Mouse (Mus musculus) embryonic facial prominence, embryonic 10.5 days (tissue): ENCODE measurements around the gene Cdx2. TPM values are rescaled to one million over a fixed set of nuclear protein-coding genes. Genes with fewer than 3 reads are reported as not detected.
A peak's percentile ranks its signal among the peaks of the same experiment; 100 is the strongest.

ENCODE experiments used
- DNase-seq: peaks from one replicate; pipeline ENCODE4 v3.0.0-alpha.2; 2017; ENCODE audit warnings: low spot score
- H3K27ac ChIP-seq: fragments of 300-500 bp; sonication (generic); replicated peaks from 2 replicates; pipeline ENCODE4 v1.5.1; 2016; ENCODE audit warnings: mild to moderate bottlenecking
- H3K27me3 ChIP-seq: fragments of 300-500 bp; sonication (generic); replicated peaks from 2 replicates; pipeline ENCODE4 v1.6.1; 2016; ENCODE audit warnings: low read depth, mild to moderate bottlenecking; ENCODE audit not compliant: poor library complexity, severe bottlenecking
- H3K36me3 ChIP-seq: fragments of 300-500 bp; sonication (generic); replicated peaks from 2 replicates; pipeline ENCODE4 v1.6.1; 2016; ENCODE audit warnings: mild to moderate bottlenecking, moderate library complexity
- H3K4me1 ChIP-seq: fragments of 300-500 bp; sonication (generic); 2 replicates; pipeline ENCODE4 v1.6.1; 2016
- H3K4me3 ChIP-seq: fragments of 300-500 bp; sonication (generic); 2 replicates; pipeline ENCODE4 v1.5.1; 2016; ENCODE audit warnings: mild to moderate bottlenecking, moderate library complexity
- H3K9me3 ChIP-seq: fragments of 300-500 bp; sonication (generic); 2 replicates; pipeline ENCODE4 v1.6.1; 2016; ENCODE audit warnings: mild to moderate bottlenecking
- WGBS: fragments of 180-500 bp; shearing (Covaris S2); methylation state at CpG from one replicate; pipeline ENCODE4 v1.1.7; 2016; 5-methylcytosine and 5-hydroxymethylcytosine counted together
- polyA plus RNA-seq: library from polyadenylated mRNA; unstranded; fragments of >200 nt; fragmentation: Nextera tagmentation; extraction: Ambion mirVana; gene quantifications from 2 replicates; pipeline ENCODE4 v1.2.1, GENCODE M21; 2016

Cdx2 gene
- polyA plus RNA-seq, 1 experiment from 2014 or later, result not detected

DNA sequence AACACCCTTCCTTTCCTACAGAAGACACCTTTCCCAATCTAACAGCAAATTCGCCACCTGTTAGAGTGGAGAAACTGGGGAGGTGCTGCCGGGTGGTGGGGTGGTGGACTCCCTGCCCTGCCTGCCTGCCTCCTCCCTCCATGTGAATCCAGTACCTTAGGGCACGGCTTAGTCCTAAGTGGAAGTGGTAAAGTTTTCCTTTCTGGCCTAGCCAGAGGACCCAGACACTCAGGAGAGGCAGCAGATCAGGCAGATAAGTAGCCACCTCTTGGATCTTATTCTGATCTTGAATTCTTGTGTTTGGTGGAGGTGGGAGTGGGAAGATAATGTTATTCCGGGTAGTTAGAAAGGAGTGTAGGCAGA, 7.1 kb downstream of the Cdx2 start:
- no peaks in the 10 kb centered on the region for H3K9me3 ChIP-seq
- H3K27me3 ChIP-seq, result peaks cover 100% of the 10 kb centered on the region
- peak overlapping the region; percentile 43 for H3K4me3 ChIP-seq
- no peaks in the 10 kb centered on the region for H3K36me3 ChIP-seq
- peaks cover 22% of the 10 kb centered on the region for H3K4me1 ChIP-seq
- no peak overlapping the region for H3K27ac ChIP-seq
- WGBS, result under 1% methylated on average over 4 of the region's 4 CpGs
- no peak for DNase-seq

DNA sequence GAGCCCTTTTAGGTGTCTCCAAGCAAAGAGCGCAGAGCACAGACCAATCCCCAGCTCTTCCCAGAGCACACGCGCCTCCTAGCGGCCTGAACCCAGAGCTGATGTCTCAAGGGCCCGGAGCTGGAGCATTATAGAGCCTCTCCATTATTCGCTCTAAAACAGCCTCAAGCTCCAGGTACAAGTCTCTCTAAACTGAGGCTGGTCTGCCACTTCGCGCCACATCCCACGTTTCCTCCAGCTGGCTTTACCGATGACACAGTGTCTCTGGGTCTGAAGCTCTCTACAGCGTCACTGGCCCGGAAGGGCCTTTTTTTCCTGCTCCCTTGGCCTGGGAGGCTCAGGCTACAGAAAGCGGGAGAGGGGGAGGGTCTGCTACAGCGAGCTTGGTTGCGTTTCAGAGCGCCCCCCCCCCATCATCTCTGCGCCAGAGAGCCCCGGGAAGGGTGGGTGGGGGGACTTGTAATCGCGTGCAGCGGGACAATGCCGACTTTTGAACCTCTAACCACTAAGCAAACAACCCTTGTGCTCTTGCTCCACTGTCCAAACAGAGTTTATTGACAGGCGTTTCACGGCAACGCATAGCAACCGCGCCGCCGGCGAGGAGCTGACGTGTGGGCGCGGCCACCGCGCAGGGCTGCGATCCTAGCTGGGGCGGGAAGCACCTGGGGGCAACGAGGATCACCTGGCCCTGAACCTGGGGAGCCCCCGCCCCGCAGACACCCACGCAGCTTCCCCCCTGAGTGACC, 7.6 kb downstream of the Cdx2 start:
- peaks cover 16% of the 10 kb centered on the region for H3K4me1 ChIP-seq
- under 1% methylated on average over 41 of the region's 41 CpGs for WGBS

DNA sequence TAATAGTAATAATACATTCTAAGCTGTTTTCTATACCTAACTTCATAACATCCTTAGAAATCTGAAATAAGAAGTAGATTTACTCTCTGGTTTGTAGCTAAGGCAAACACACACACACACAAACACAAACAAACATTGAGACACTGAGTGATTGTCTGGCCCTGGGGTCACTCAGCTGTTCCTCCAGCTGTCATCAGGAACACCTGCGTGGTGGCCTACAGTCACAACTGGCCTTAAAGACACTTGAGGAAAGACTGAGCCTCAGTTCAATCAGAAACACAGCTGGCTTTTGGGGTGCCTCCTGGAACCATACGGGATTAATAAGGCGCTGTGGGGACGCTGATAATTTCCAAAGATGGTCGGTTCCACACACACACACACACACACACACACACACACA, 9.8 kb downstream of the Cdx2 start:
- Histone ChIP-seq H3K4me3 (no peak overlapping the region), H3K36me3 (no peaks in the 10 kb centered on the region), H3K27me3 (peaks cover 100% of the 10 kb centered on the region), H3K4me1 (peaks cover 24% of the 10 kb centered on the region), H3K9me3 (no peaks in the 10 kb centered on the region), H3K27ac (no peak overlapping the region)
- DNase-seq, result peak; percentile 8
- WGBS, result 65% methylated on average over 5 of the region's 5 CpGs

More for the DNA sequence above, 7.6 kb downstream of the Cdx2 start:
- H3K4me3 ChIP-seq, result peak overlapping the region; percentile 43
- H3K9me3 ChIP-seq, result no peaks in the 10 kb centered on the region
- H3K27ac ChIP-seq, result no peak overlapping the region
- peak; percentile 80 for DNase-seq
- H3K36me3 ChIP-seq, result no peaks in the 10 kb centered on the region
- peaks cover 100% of the 10 kb centered on the region for H3K27me3 ChIP-seq

DNA sequence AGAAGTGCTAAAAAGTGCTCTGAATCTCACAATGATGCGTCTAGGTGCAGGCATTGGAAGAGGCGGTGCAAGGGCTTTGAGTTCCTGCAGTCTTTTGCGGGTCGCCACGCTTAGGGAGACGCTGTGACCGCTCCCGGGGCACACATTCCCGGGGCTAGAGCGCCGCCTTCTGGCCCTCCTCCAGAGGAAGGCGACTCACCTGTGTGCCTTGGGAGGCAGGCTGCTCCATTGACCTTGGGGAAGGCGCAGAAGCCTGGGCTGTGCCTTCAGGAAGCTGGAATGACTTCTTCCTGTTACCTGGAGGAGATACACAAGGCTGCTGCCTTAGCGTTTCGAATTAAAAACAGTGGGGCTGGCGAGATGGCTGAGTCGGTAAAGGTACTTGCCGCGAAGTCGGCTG, 12.9 kb downstream of the Cdx2 start:
- Histone ChIP-seq H3K27me3 (peaks cover 88% of the 10 kb centered on the region), H3K4me3 (no peak overlapping the region), H3K4me1 (peaks cover 9% of the 10 kb centered on the region; the same call in 1 of the 2 replicates), H3K36me3 (no peaks in the 10 kb centered on the region), H3K9me3 (no peaks in the 10 kb centered on the region), H3K27ac (no peak overlapping the region)
- peak; percentile 70 for DNase-seq
- 12% methylated on average over 20 of the region's 20 CpGs for WGBS

DNA sequence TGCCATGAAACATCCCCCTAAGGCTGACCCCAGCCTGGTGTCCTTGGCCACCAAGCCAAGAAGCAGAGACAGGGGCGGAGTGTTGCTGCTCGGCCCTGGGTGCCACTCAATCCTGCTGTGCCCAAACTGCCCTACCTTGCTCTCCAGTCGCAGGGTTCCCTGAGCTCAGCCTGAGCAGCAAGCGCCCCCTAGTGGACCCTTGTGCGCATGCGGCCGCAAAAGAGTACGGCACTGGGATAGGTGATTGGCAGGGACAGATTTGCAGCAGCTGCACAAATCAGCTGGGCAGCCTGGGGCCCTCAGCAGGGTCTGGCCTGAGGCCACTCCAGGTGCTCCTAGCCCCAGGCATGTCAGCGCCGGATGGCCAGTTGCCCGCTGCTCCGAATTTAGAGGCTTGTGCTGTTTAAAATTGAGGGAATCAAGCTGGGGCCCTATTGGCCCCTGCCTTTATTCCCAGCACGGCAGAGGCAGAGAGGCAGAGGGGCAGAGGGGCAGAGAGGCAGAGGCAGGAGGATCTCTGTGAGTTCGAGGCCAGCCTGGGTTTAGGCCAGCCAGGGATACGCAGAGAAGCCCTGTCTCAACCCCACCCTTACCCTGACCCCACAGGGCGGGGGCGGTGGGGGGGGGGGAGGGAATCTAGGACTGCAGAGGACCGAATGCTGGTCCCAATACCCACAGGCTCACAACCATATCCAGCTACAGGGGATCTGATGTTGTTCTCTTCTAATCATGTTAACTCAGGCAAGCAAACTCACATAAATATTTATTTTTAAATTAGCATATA, 13.8 kb downstream of the Cdx2 start:
- peaks cover 86% of the 10 kb centered on the region for H3K27me3 ChIP-seq
- no peaks in the 10 kb centered on the region for H3K36me3 ChIP-seq

DNA sequence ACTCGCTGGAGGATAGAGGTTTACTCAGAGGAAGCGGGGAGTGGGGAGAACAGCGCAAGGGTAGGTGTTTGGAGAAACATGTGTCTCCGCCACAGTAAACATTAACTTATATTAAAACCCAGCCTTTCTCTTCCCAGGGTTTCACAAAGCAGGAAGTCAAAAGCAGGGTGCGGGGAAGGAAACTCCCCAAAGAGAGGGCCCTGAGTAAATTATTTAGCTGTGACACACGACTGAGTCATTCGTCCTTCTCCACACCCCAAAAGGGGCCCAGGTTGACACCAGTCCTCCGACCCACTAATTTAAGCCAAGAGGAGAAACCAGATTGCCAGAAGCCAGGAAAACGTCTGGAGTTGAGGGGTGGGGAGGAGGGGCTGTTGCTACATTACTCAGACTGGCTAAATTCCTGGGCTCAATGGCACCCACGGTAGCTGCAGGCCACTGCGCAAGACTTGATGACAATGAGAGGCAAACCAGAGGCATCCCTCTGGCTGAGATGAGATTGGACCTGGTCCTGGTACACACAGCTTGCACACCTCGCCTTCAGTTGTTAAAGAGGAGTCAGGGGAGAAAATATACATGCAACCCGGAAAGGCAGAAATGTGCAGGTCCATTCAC, 14.5 kb downstream of the Cdx2 start:
- Histone ChIP-seq H3K9me3 (no peaks in the 10 kb centered on the region), H3K36me3 (no peaks in the 10 kb centered on the region), H3K4me1 (peaks cover 9% of the 10 kb centered on the region; the same call in 1 of the 2 replicates), H3K27me3 (peaks cover 82% of the 10 kb centered on the region), H3K4me3 (no peak overlapping the region), H3K27ac (no peak overlapping the region)
- 45% methylated on average over 13 of the region's 13 CpGs for WGBS
- DNase-seq, result peak; percentile 7

More for the DNA sequence above, 13.8 kb downstream of the Cdx2 start:
- H3K4me3 ChIP-seq, result no peak overlapping the region
- H3K4me1 ChIP-seq, result peaks cover 9% of the 10 kb centered on the region; the same call in 1 of the 2 replicates
- H3K27ac ChIP-seq, result no peak overlapping the region
- DNase-seq, result peak; percentile 90
- 20% methylated on average over 18 of the region's 18 CpGs for WGBS
- no peaks in the 10 kb centered on the region for H3K9me3 ChIP-seq

DNA sequence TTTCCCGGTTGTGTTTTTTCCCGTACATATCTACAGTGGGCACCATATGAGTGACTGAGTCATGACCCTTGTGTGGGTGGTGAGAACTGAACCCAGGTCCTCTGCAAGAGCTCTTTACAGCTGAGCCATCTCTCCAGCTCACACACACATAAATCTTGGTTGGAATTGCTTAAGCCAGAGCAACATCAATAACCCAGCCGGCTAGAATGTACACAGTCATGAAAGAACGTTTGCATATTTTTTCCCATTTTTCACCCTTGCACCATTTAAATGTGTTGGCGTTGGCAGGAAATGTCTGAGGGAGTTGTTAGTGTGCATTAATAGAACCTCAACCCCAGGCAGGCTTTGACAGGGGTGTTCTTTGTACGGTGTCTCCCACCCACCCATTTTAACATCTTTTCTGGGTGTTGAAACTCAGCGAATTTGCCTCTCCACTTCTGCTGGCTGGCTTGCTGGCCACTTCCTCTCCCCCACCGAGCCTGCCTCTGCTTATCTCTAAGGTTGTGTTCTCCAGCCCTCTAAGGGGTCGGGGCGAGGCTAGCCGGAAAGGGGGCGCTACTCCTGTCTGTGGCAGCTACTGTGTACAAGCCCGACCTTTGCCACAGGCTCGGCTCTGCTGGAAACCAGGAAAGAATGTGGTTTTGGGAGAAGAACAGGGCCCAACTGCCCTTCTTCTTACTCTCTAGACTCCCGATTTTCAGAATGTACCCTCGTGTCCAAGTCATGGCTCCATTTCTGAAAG, 15.1 kb downstream of the Cdx2 start:
- H3K27ac ChIP-seq, result no peak overlapping the region
- no peaks in the 10 kb centered on the region for H3K9me3 ChIP-seq
- DNase-seq, result peak; percentile 8
- 33% methylated on average over 16 of the region's 16 CpGs for WGBS
- peaks cover 82% of the 10 kb centered on the region for H3K27me3 ChIP-seq
- no peaks in the 10 kb centered on the region for H3K36me3 ChIP-seq
- H3K4me1 ChIP-seq, result peaks cover 9% of the 10 kb centered on the region; the same call in 1 of the 2 replicates
- no peak overlapping the region for H3K4me3 ChIP-seq

DNA sequence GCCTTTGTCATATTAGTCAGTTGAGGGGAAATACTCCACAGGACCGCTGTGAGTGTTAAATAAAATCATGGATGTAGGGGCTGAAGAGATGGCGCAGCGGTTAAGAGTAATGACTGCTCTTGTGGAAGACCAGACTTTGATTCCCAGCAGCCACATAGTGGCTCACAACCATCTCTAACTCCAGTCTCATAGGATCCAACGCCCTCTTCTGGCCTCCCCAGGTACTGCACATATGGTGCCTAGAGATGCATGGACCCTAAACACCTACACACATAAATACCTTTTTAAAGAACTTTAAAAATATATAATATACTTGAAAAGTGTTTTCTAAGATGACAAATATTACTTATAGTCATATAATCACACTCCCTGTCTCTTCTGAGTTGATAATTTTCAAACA, 22.7 kb downstream of the Cdx2 start:
- H3K9me3 ChIP-seq, result no peaks in the 10 kb centered on the region
- H3K27me3 ChIP-seq, result peaks cover 63% of the 10 kb centered on the region
- H3K27ac ChIP-seq, result no peak overlapping the region
- H3K4me3 ChIP-seq, result no peak overlapping the region
- DNase-seq, result no peak
- no peaks in the 10 kb centered on the region for H3K36me3 ChIP-seq
- 71% methylated on average over 4 of the region's 4 CpGs for WGBS
- no peaks in the 10 kb centered on the region for H3K4me1 ChIP-seq

DNA sequence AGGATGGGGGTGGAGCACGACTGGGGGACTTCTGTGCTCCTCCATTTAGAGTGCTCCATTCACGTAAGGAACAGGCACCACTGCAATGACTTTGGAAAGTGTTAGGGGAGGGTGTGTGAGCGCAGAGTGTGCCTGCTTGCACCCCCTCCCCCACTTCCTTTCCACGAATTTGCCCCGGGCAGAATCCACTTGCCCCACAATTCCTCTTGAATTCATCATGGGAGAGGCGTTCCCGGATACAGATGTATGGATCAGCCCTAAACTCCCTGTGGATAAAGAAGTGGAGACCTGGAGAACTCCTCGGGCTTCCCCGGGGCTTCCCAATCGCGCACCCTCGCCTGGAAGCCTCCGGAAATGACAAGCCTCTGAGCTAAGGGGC, 29.5 kb downstream of the Cdx2 start:
- DNase-seq, result peak; percentile 20
- Histone ChIP-seq H3K4me1 (peaks cover 6% of the 10 kb centered on the region; the same call in 1 of the 2 replicates), H3K4me3 (no peak overlapping the region), H3K36me3 (no peaks in the 10 kb centered on the region), H3K27me3 (peaks cover 100% of the 10 kb centered on the region), H3K9me3 (0 out of 2 replicates have a peak, but pooled peaks cover 2% of the 10 kb centered on the region), H3K27ac (no peak overlapping the region)
- WGBS, result under 1% methylated on average over 13 of the region's 13 CpGs

DNA sequence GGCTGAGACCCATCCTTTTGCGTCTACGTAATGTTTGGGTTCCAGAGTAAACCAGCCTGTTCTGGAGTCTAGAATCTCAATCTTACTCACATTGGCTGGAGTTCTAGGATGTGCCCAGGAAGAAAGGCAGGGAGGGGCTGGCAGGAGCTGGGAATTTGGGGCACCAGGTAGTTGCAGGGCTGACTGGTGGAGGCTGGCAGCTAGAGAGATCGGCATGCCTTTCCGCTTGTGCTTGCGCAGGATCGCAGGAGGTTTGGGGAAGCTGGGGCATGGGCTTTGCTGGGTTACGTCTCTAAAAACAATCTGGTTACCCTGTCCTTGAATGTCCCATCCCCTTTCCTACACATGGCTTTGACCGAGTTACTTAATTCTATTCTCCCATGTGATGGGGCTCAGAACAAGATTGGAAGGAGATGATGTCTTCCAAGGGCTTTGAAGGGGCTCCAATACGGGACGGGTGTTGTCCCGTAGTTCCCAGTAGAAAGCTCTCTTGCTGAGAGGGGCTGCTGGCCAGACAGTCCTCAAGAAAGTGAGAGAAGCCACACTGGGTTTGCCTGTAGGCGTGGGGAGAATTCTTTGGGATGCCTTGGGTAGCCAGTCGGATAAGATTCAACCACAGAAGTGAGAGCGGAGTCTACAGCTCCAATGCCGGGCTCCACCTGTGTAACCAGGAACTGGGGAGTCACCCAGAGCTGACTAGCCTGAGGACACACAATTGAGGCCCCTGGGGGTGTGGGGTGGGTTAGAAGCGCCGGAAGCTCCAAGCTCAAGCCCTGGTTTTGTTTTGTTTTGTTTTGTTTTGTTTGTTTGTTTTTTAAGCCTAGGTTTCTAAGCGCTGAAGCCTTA, 30.1 kb downstream of the Cdx2 start:
- peaks cover 100% of the 10 kb centered on the region for H3K27me3 ChIP-seq
- H3K36me3 ChIP-seq, result no peaks in the 10 kb centered on the region
- under 1% methylated on average over 18 of the region's 18 CpGs for WGBS
- 0 out of 2 replicates have a peak, but pooled peaks cover 2% of the 10 kb centered on the region for H3K9me3 ChIP-seq
- peak; percentile 40 for DNase-seq
- H3K4me3 ChIP-seq, result no peak overlapping the region
- H3K4me1 ChIP-seq, result peaks cover 6% of the 10 kb centered on the region; the same call in 1 of the 2 replicates
- H3K27ac ChIP-seq, result no peak overlapping the region

DNA sequence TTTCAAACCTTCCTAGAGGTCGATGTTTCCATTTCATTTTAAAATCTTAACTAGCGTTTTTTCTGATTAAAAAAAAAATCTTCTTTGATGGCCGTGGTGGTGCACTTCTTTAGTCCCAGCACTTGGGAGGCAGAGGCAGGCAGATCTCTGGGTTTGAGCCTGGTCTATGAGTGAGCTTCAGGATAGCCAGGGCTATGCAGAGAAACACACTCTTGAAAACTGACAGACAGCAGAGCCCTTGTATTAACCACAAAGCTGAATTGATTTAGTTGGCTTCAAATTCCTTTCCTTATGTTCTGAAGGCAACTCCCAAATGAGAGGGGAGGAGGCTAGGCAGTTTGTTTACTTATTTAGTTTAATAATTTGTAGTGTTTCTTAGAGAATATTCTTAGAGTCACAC, 31.3 kb downstream of the Cdx2 start:
- Histone ChIP-seq H3K36me3 (no peaks in the 10 kb centered on the region), H3K4me1 (peaks cover 6% of the 10 kb centered on the region; the same call in 1 of the 2 replicates), H3K9me3 (0 out of 2 replicates have a peak, but pooled peaks cover 2% of the 10 kb centered on the region), H3K4me3 (no peak overlapping the region), H3K27ac (no peak overlapping the region), H3K27me3 (peaks cover 100% of the 10 kb centered on the region)
- no peak for DNase-seq
- 12% methylated on average over 3 of the region's 3 CpGs for WGBS
